Comparison of ENCODE assay signal across 20 mouse cellular contexts in the genomic region with DNA sequence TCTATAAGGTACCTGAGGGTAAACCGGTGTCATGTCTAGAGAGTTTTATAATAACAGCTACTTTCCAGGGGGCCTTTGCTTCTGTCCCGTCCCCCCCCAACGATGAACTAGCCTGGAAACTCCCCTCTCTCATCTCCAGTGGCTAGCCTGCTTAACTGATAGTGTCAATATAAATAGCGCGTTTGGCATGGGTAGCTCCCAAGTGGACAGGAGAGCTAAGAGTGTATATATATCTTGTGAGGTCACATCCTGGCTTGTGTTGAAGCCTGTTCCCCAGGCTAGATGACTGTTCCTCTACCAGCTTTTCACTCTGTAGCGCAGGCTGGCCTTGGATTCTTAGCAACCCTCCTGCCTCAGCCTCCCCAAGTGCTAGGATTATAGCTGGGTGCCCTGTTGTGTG. TPM values are rescaled to one million over a fixed set of nuclear protein-coding genes. Genes with fewer than 3 reads are reported as not detected.
DNase-seq lines count a peak whose midpoint lies in the region; ATAC-seq and TF ChIP-seq lines count a peak whose summit lies in the region.
"Had no signal": no experiment of that assay in that cellular context is flagged by ENCODE, and none has a peak within 500 bp of the region (broad histone marks: within the 10 kb centered on the region; RNA-seq: fewer than 3 reads in every experiment).

No protein-coding gene starts in this region.

- no peaks in the 10 kb centered on the region for H3K36me3 ChIP-seq in heart, embryonic 16.5 days (ENCODE audit: control insufficient read depth, insufficient read depth)
- H3K36me3 ChIP-seq in heart, adult 2 months (ENCODE audit: control insufficient read depth, insufficient read depth, low read length), result no peaks in the 10 kb centered on the region
- H3K36me3 ChIP-seq in heart, embryonic 12.5 days, result no peaks in the 10 kb centered on the region
- peaks cover 23 to 35% of the 10 kb centered on the region in 2 experiments for H3K36me3 ChIP-seq in CH12.LX (replicated peaks in 1 of 2; ENCODE audit: control insufficient read depth in 1 of 2, insufficient read depth in 1 of 2, low read length in 1 of 2)
- H3K36me3 ChIP-seq in ES-Bruce4 (ENCODE audit: control insufficient read depth, insufficient read depth, low read length, poor library complexity, severe bottlenecking), result no peaks in the 10 kb centered on the region
- H3K36me3 ChIP-seq: embryonic facial prominence, embryonic 10.5 days; embryonic facial prominence, embryonic 12.5 days; forebrain, embryonic 15.5 days had no signal

- H3K27ac ChIP-seq in heart, embryonic 16.5 days (ENCODE audit: low read length), result no peak overlapping the region
- no peak overlapping the region for H3K27ac ChIP-seq in heart, adult 2 months
- H3K27ac ChIP-seq in heart, embryonic 12.5 days (ENCODE audit: poor library complexity, severe bottlenecking), result no peak overlapping the region
- H3K27ac ChIP-seq in CH12.LX (ENCODE audit: insufficient read depth, low read depth), result peak overlapping the region; percentile 49
- H3K27ac ChIP-seq in ES-Bruce4 (ENCODE audit: insufficient read depth, low read length), result 0 out of 2 replicates have a peak overlapping the region, but pooled peaks have one; percentile 7
- no peak overlapping the region for H3K27ac ChIP-seq in cerebellum, adult 2 months (ENCODE audit: insufficient read depth, low read length)
- H3K27ac ChIP-seq: embryonic facial prominence, embryonic 10.5 days; embryonic facial prominence, embryonic 12.5 days; forebrain, embryonic 13.5 days; forebrain, embryonic 15.5 days had no signal

- peak; percentile 19; the same call in 1 of the 2 replicates for ATAC-seq in heart, embryonic 16.5 days (replicated peaks; ENCODE audit: extremely low read depth, insufficient read depth, low FRiP score)
- ATAC-seq in heart, embryonic 12.5 days (ENCODE audit: insufficient number of reproducible peaks, low FRiP score), result no peak
- ATAC-seq: forebrain, embryonic 13.5 days; forebrain, embryonic 15.5 days; forebrain, postnatal 0 days had no signal

- intact Hi-C loops in heart, adult 2 months (cut with DNase I), result loop anchor here (2.0 kb wide), 1 partner anchor 67 kb away; no protein-coding TSS in a partner anchor
- intact Hi-C loops in heart, postnatal 10 days (cut with DNase I), result no loop called here

- no peaks in the 10 kb centered on the region for H3K79me2 ChIP-seq in heart, adult 2 months (replicated peaks; ENCODE audit: control insufficient read depth, insufficient read depth, low read length)
- peaks cover 69% of the 10 kb centered on the region for H3K79me2 ChIP-seq in CH12.LX (replicated peaks; ENCODE audit: control insufficient read depth, extremely low read depth, insufficient read depth, poor library complexity, severe bottlenecking)

- no peak for DNase-seq in heart, adult 2 months
- peak; percentile 26 to 32 for DNase-seq in heart, postnatal 10 days
- no peak for DNase-seq in CH12.LX (ENCODE audit: extremely low read depth)
- no peak for DNase-seq in cerebellum, adult 2 months
- no peak for DNase-seq in right cerebral cortex, postnatal 36 days (ENCODE audit: low spot score in 2 of 2)
- DNase-seq: adrenal gland, adult 2 months; adrenal gland, postnatal 10 days; adrenal gland, postnatal 25 days; cerebellum, adult 11 months; cerebellum, adult 18-20 months; cerebellum, adult 9-10 months; cerebellum, postnatal 25 days; forebrain, postnatal 0 days had no signal

- no peak for TF ChIP-seq CTCF in heart, adult 2 months (IDR thresholded peaks at IDR 0.05)
- TF ChIP-seq CTCF in CH12.LX (conservative IDR thresholded peaks at IDR 0.05 in 1 of 2, IDR thresholded peaks at IDR 0.05 in 1 of 2; ENCODE audit: low read depth in 2 of 2, low read length in 2 of 2), result no peak
- no peak for TF ChIP-seq CTCF in ES-Bruce4 (IDR thresholded peaks at IDR 0.05; ENCODE audit: low read depth, low read length)
- no peak for TF ChIP-seq CTCF in cerebellum, adult 2 months (IDR thresholded peaks at IDR 0.05; ENCODE audit: borderline replicate concordance, insufficient read depth, low read depth, low read length)

- TF ChIP-seq POLR2A in heart, adult 2 months (IDR thresholded peaks at IDR 0.05; ENCODE audit: insufficient read depth, low read depth, low read length), result no peak
- TF ChIP-seq POLR2A in CH12.LX (IDR thresholded peaks at IDR 0.05; ENCODE audit: low read depth, low read length) (no peak), ES-Bruce4 (IDR thresholded peaks at IDR 0.05; ENCODE audit: insufficient read depth, low read length) (no peak)
- no peak for TF ChIP-seq POLR2A in cerebellum, adult 2 months (IDR thresholded peaks at IDR 0.05; ENCODE audit: borderline replicate concordance, insufficient read depth, low read length)

- H3K9ac ChIP-seq in heart, embryonic 16.5 days (ENCODE audit: low read length), result no peak overlapping the region
- no peak overlapping the region for H3K9ac ChIP-seq in heart, adult 2 months (ENCODE audit: low read depth, low read length)
- no peak overlapping the region for H3K9ac ChIP-seq in heart, embryonic 12.5 days
- H3K9ac ChIP-seq in CH12.LX (ENCODE audit: insufficient read depth, low read depth) (no peak overlapping the region), ES-Bruce4 (ENCODE audit: low read depth, poor library complexity, severe bottlenecking) (no peak overlapping the region)
- H3K9ac ChIP-seq: embryonic facial prominence, embryonic 12.5 days; forebrain, embryonic 13.5 days; forebrain, embryonic 15.5 days; forebrain, postnatal 0 days had no signal

- TF ChIP-seq RAD21 in CH12.LX (IDR thresholded peaks at IDR 0.05; ENCODE audit: low read depth, low read length), result no peak

- H3K4me1 ChIP-seq in heart, embryonic 16.5 days (ENCODE audit: control insufficient read depth, insufficient read depth, low read length), result peaks cover 7% of the 10 kb centered on the region; the same call in 1 of the 2 replicates
- H3K4me1 ChIP-seq in heart, adult 2 months (ENCODE audit: control insufficient read depth, insufficient read depth, low read length), result no peaks in the 10 kb centered on the region
- peaks cover 25% of the 10 kb centered on the region for H3K4me1 ChIP-seq in heart, embryonic 12.5 days (replicated peaks)
- peaks cover 29 to 71% of the 10 kb centered on the region in 2 experiments for H3K4me1 ChIP-seq in CH12.LX (ENCODE audit: control insufficient read depth in 1 of 2, insufficient read depth in 2 of 2)
- H3K4me1 ChIP-seq in ES-Bruce4 (ENCODE audit: control insufficient read depth, insufficient read depth, low read length), result peaks cover 6% of the 10 kb centered on the region
- H3K4me1 ChIP-seq in cerebellum, adult 2 months (ENCODE audit: control insufficient read depth, insufficient read depth, low read length), result no peaks in the 10 kb centered on the region

- dilution Hi-C loops in CH12.LX (cut with MboI; ENCODE audit: extremely low pct_ligation_motif_present, extremely low pct_unique_long_range_greater_than_20kb, low sequenced_read_pairs), result no loop called here

- no peak overlapping the region for H3K4me3 ChIP-seq in heart, embryonic 16.5 days (ENCODE audit: low read length)
- no peak overlapping the region for H3K4me3 ChIP-seq in heart, adult 2 months
- no peak overlapping the region for H3K4me3 ChIP-seq in heart, embryonic 12.5 days
- H3K4me3 ChIP-seq in CH12.LX (replicated peaks in 1 of 3; ENCODE audit: low read depth in 2 of 3, low read length in 2 of 3, poor library complexity in 1 of 3) (no peak overlapping the region), ES-Bruce4 (ENCODE audit: low read depth, low read length) (no peak overlapping the region)
- H3K4me3 ChIP-seq in cerebellum, adult 2 months (replicated peaks; ENCODE audit: insufficient read depth, low read depth, low read length), result no peak overlapping the region
- H3K4me3 ChIP-seq: embryonic facial prominence, embryonic 10.5 days; embryonic facial prominence, embryonic 12.5 days; forebrain, embryonic 13.5 days; forebrain, embryonic 15.5 days had no signal

- H3K9me3 ChIP-seq in heart, embryonic 16.5 days (replicated peaks; ENCODE audit: control insufficient read depth, low read length), result no peaks in the 10 kb centered on the region
- no peaks in the 10 kb centered on the region for H3K9me3 ChIP-seq in heart, embryonic 12.5 days (replicated peaks)
- H3K9me3 ChIP-seq in CH12.LX (replicated peaks; ENCODE audit: low read length) (no peaks in the 10 kb centered on the region), ES-Bruce4 (replicated peaks; ENCODE audit: control insufficient read depth, insufficient read depth, low read length, poor library complexity, severe bottlenecking) (no peaks in the 10 kb centered on the region)
- H3K9me3 ChIP-seq: embryonic facial prominence, embryonic 10.5 days; embryonic facial prominence, embryonic 12.5 days; forebrain, embryonic 13.5 days; forebrain, embryonic 15.5 days had no signal

- 53% methylated on average over 6 of the region's 6 CpGs for WGBS in heart, embryonic 16.5 days
- 57% methylated on average over 6 of the region's 6 CpGs for WGBS in heart, adult 2 months
- 62% methylated on average over 6 of the region's 6 CpGs for WGBS in heart, embryonic 12.5 days
- WGBS in cerebellum, adult 2 months, result 97% methylated on average over 6 of the region's 6 CpGs

- 0 out of 2 replicates have a peak, but pooled peaks cover 4% of the 10 kb centered on the region for H3K27me3 ChIP-seq in heart, embryonic 16.5 days (ENCODE audit: control insufficient read depth, insufficient read depth, low read length)
- H3K27me3 ChIP-seq in heart, adult 2 months (ENCODE audit: control insufficient read depth, insufficient read depth, low read length), result peaks cover 3% of the 10 kb centered on the region; the same call in 1 of the 2 replicates
- H3K27me3 ChIP-seq in heart, embryonic 12.5 days (replicated peaks), result peaks cover 18% of the 10 kb centered on the region
- H3K27me3 ChIP-seq in CH12.LX (replicated peaks) (no peaks in the 10 kb centered on the region), ES-Bruce4 (ENCODE audit: control insufficient read depth, insufficient read depth, low read length, poor library complexity, severe bottlenecking) (peaks cover 3% of the 10 kb centered on the region; the same call in 1 of the 2 replicates)
- peaks cover 1% of the 10 kb centered on the region; the same call in 1 of the 2 replicates for H3K27me3 ChIP-seq in cerebellum, adult 2 months (ENCODE audit: control insufficient read depth, insufficient read depth, low read length)

- in situ Hi-C loops in CH12.LX (cut with MboI; ENCODE audit: low pct_ligation_motif_present, low pct_unique_long_range_greater_than_20kb, low sequenced_read_pairs), result no loop called here

- H3K4me2 ChIP-seq in heart, embryonic 16.5 days (ENCODE audit: low read depth, low read length), result no peak overlapping the region
- H3K4me2 ChIP-seq in heart, embryonic 12.5 days, result no peak overlapping the region
- peak overlapping the region; percentile 76 for H3K4me2 ChIP-seq in CH12.LX (ENCODE audit: insufficient read depth, low read depth, poor library complexity, severe bottlenecking)
- H3K4me2 ChIP-seq: embryonic facial prominence, embryonic 12.5 days; forebrain, embryonic 13.5 days; forebrain, embryonic 15.5 days had no signal

- no peak for TF ChIP-seq EP300 in heart, adult 2 months (IDR thresholded peaks at IDR 0.05; ENCODE audit: insufficient read depth, low read depth, low read length)
- TF ChIP-seq EP300 in CH12.LX (IDR thresholded peaks at IDR 0.05; ENCODE audit: low read length), result no peak
- TF ChIP-seq EP300 in ES-Bruce4 (IDR thresholded peaks at IDR 0.05; ENCODE audit: insufficient read depth, low read depth, low read length), result no peak

RNA-seq across cellular contexts. Expression of a gene that starts 3.2 kb away (rescaled TPM):
- polyA plus RNA-seq in heart, embryonic 16.5 days (2015; fragmentation: Nextera tagmentation; extraction: Ambion mirVana), result 7.0 and 7.2 TPM in 2 replicates
- 1 to 10 TPM; 5.6 to 5.8 TPM for total RNA-seq in heart, adult 2 months (2021)
- 4.5 and 5.4 TPM in 2 replicates for polyA plus RNA-seq in heart, adult 2 months (2012; rRNA removed)
- 10 to 100 TPM; 10.2 to 10.7 TPM for total RNA-seq in heart, postnatal 10 days (2021)
- polyA plus RNA-seq in heart, embryonic 12.5 days (2016; fragmentation: Nextera tagmentation; extraction: Ambion mirVana), result 8.4 and 9.2 TPM in 2 replicates
- total RNA-seq in CH12.LX (2012; rRNA removed), result 194 and 205 TPM in 2 replicates
- 129 and 139 TPM in 2 replicates for total RNA-seq in CH12.LX (2014; rRNA removed)
- polyA plus RNA-seq in CH12.LX (2012; ENCODE audit: insufficient read length, low read depth), result 177 and 196 TPM in 2 replicates
- 32.4 and 32.7 TPM in 2 replicates for polyA plus RNA-seq in ES-Bruce4 (2011; ENCODE audit: insufficient read depth, insufficient read length, low read depth, missing spikeins)
- polyA plus RNA-seq in cerebellum, adult 2 months (2012; rRNA removed), result 2.1 and 2.4 TPM in 2 replicates

Comparison
In these comparisons a context has a peak if more than half of its experiments do, and no peak if none do; other contexts are left out.
1. DNase-seq: peak in heart, postnatal 10 days (2 of 2); none in heart, adult 2 months (0 of 2), CH12.LX (single experiment), cerebellum, adult 2 months (0 of 2) and right cerebral cortex, postnatal 36 days (0 of 2).
2. H3K27ac ChIP-seq: peak in CH12.LX (single experiment) and ES-Bruce4 (single experiment); none in heart, embryonic 16.5 days (single experiment), heart, adult 2 months (single experiment), heart, embryonic 12.5 days (single experiment) and cerebellum, adult 2 months (single experiment).